Mouse (Mus musculus): ENCODE data around the gene B4galt4.
"Not testable (repeated sequence)": the region's sequence is repeated elsewhere in the genome, so short reads cannot be mapped to it uniquely, and the experiment has no call there.

B4galt4 gene

GRCm38 (mm10) chr16:38772906-38773496 is 30.9 kb downstream of the B4galt4 start:
- no peak for DNase-seq

DNA sequence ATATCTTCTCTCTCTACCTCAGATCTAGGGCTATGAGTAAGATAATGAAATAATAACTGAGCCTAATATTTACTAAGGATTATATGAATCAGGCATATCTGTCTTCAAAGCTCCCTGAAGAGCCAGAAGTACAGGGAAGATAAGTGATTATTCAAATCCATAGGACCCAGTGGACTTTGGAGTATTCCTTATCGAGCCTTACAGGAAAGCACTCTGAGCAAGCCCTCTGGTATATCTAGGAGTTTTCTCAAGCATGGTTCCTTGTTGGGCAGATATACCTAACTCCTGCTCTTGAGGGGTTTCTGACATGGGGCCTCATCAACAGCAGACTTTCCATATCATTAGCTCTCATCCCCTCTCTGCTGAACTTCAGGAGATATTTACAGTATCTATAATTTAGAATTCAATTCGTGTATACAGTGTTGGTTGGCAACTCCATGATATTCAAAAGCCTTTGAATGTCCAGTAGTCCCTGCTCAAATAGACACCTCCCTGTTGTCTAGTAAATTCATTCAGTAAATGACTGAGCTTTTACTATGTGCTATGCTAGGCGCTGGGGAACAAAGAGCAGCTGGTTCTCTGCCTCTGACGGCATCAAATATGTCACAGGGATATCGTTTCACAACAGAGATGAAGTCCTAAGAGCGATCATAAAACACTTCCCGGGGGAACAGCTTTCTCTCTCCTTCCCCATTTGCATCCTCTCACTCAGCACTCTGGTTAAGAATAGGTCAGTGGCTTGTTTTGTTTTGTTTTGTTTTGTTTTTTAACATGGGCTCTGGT is 33.1 kb downstream of the B4galt4 start:
- DNase-seq = no peak

GRCm38 (mm10) chr16:38776342-38776741 is 34.3 kb downstream of the B4galt4 start:
- DNase-seq = no peak

DNA sequence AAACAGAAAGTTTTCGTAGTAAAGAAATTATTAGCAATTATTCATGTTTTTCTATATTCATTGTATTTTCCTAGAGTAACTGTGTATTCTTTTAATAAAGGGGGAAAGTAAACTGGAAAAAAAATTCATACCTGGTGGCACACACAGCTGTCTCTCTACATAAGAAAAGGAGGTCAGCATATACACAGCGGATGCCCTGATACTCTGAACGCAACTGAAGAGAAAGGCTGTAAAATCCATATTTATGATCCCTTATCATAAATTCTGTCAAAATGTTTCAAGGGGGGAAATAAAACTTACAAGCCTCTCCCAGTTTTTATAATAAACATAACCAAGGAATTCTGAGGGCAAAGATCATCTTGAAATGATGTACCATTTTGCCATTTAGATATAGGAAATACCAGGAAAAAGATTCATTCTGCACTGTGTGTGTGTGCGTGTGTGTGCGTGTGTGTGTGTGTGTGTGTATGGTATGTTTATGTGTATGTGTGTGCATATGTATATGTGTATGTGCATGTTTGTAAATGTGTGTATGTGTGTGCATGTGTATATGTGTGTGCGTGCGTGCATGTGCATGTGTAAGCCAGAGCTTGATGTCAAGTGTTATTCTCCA is 39.0 kb downstream of the B4galt4 start:
- DNase-seq = no peak

DNA sequence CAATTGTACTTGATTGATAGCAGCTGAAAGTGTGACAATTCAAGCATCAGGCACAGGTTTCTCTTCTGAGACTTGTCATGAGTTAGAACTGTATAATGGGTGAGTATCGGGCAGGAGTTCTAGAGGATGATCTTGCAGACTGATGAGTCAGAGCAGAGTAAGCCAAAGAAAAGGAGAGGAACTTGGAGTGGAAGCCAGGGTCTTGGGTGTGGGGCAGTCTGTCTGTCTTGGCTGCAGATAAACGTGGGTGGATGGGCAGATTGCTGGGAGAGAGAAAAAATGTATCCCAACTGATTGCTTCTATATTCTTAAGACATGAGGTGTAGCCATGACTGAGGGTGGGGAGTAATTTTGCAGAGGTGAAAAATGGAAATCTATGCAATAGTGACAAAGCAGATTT is 39.9 kb downstream of the B4galt4 start:
- DNase-seq = no peak

DNA sequence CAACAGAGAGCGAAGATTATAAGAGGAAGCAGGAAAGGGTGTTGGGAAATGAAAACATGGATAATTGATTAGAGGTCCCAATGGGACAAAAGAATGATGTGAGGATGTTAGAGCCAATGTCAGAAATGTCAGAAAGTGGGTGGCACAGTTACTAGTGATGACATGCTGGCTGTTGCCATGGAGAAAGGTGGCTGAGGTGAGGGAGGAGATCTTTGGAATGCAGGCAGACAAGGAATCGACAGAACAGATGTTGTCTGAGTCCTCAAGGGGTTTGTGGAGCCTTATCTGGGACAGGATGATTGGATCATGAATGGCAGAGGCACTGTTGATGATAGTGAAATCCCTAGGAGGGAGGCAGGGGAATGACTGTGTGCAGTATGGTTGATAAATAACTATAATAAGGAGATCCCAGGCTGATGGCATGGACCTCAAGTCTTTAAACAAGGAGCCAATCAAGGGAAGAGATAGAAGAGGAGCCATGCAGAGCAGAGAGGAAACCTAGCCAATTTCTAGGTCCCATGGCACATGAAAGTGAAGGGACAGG is 40.5 kb downstream of the B4galt4 start:
- DNase-seq = no peak

- no peak for DNase-seq
Observed at GRCm38 (mm10) chr16:38785301-38785700, 43.2 kb downstream of the B4galt4 start.

DNA sequence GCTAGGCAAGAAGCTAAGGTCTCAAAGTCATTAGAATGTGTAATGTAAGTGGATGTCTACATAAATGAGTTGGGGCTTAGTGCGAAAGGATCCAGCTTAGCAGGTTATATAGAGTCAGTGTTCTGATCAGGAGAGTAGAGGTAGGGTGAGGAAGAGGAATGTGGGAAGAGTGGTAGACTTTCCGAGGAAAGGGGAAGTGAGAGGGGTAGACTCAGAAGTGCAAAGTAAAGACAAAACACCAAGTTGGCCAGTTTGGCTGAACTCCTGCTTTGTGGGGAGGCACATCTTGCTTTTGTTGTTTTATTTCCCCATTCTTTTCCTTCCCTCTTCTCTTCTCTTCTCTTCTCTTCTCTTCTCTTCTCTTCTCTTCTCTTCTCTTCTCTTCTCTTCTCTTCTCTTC is 47.0 kb downstream of the B4galt4 start:
- no peak for DNase-seq

DNA sequence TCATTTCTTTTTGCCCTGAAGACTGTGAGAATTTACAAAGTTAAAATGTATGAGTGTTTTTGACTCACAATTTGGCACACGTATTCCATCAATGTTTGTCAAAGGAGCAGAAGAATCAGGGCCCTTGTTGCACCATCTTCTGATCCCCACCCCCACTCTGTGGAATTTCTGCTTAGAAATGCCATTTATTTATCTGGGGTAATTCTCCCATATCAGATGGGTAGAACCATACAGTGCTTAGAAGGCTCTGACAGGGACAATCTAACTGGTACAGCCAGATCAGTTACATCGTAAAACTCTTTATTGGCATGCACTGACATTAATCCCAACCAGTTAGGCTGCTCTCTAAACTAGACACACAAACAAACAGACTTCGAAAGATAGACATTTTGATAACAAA is 47.9 kb downstream of the B4galt4 start:
- no peak for DNase-seq

DNA sequence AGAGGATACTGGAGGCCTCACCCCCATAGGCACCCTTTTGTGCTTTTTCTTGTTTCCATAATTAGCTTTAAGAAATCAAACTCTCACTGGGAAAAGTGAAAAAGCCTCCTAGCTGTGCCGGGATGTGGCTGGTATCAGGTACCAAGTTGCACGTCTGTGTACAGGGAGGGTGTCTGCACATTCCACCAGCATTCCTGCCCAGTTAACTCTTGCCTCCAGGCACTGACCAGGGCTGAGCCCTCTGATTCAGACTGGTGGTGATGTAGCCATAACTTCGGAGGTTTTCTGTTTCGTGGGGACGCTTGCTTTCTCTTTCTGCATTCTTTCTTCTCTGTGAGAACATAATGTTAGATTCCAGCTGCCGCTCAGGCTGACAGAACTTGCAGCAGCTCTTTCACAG is 51.1 kb downstream of the B4galt4 start:
- DNase-seq = no peak

DNA sequence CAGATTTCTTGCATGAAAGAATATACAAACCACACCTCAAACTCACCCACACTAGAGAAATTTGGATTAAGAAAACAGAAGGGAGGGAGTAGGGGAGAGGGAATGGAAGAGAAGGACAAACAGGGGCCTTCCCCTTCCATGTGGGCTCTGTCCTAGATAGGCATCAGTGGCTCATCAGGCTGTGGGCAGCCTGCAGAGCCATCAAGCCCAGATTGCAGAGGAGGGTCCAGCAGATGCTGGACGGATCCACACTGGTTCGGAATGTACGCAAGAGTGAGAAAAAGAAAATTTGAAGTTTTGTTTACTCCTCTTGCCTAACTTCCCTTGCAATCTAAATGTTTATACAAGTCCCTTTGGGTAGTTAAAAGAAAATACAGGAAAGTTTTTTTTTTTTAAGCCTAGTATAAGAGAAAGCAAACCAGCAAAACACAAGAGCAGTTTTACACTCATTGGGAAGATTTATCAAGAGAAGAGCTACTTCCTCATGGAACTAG is 56.9 kb downstream of the B4galt4 start:
- DNase-seq = no peak

DNA sequence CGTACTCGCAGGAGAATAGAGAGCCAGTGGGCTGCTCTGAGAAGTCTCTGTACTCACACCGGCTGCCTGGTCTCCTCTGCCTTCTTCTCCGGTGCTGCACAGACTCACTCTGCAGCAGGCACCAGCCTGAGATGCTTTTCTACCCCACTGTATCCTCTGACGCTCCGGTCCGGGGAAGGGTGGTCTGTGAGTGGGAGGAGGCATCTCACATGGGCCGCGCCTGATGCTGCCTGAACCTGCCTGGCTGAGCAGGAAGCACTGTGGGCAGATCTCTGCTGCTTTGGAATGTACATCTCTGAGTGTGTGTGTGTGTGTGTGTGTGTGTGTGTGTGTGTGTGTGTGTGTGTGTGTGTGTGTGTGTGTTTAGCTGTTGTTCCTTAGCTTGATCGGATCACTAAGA is 58.0 kb downstream of the B4galt4 start, which contains the start of gene Upk1b:
Gene Upk1b (minus strand): TSS at position 238 of the 400 bp plus-strand sequence.
- DNase-seq = no peak

DNA sequence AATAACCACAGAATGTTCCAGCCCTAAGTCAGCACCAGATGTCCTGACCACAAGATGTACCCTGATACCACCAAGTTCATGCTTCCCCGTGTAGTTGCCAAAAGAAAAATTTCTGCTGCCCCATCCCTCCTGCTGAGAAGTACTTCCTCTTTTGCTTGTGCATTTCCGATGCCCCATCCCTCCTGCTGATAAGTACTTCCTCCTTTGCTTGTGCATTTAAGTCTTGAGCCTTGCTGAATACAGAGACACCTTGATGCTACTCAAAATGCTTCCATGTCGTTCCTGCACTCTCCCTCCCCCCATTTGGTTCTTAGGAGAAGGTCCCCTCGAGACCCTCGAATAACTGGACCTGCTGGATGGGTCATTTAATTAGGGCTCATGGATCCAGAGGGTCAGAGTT is 65.7 kb downstream of the B4galt4 start:
- DNase-seq = not testable (repeated sequence)

DNA sequence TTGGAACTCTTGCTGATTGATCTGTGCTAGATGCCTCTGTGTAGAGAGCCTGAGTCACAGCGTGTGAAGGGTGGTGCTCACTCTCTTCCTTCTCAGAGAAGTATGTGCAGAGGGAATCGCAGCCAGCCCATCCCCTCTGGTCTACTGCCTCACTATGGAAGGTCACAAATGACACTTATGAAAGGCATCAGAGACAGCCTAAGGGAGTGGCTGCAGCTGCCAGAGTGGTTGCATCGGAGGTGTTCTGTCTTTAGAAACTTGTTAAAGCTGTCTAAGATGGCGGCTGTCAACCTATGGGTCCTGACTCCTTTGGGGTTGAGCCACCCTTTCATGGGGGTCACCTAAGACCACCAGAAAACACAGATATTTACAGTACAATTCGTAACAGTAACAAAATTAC is 68.1 kb downstream of the B4galt4 start:
- no peak for DNase-seq

GRCm38 (mm10) chr16:38812521-38812920 is 70.5 kb downstream of the B4galt4 start:
- DNase-seq = peak; percentile 25
